Mouse (Mus musculus): ENCODE measurements at regions not wholly inside any gene's neighbourhood (a gene's known extent, or its start where the extent isn't known, plus 50 kb on each side); places are given as distances from the start of the nearest gene placed in this dataset.
A peak's percentile ranks its signal among the peaks of the same experiment; 100 is the strongest.

DNA sequence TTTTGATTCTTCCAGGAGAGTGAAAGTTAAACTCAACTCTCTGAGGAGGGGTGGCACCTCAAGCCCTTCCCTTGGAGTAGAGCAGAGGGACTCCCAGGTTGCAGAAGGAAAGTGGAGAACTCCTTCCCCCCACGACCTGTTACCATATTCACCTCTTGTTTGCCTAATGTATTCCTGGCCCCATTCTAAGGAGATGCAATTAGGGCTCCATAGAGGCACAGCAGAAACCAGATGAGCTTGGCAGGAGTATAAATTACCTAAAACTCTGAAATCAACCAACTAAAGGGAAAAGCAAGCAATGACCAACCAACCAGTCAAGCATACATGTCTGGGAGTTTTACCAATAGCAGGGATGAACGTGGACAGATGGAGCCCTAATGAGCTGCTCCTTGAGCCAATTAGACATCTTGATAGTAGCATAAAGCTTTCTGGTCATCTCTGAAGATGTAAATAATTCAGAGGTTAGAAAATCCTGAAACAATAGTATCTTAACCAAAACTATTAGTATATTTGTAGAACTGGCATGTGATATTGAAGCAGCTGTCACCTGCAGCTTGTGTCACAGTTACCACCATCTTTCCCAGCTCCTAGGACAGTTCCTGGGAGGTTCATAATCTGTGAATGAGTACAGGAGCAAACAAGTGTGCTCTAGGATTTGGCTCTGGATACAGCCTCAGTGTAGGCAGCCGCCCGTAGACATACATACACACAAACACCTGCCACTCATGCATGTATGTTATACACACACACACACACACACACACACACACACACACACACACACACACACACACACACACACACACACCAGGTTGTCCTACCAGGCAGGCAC lies 145.7 kb upstream of the 4930535I16Rik start:
- no peak for DNase-seq (ENCODE audit: extremely low spot score in 1 of 2, low spot score in 2 of 2)
- intact Hi-C loops (cut with DNase I), result no loop called here

GRCm38 (mm10) chr4:124057607-124058006 lies 139.8 kb upstream of the 4930535I16Rik start:
- intact Hi-C loops (cut with DNase I), result no loop called here
- no peak for DNase-seq (ENCODE audit: extremely low spot score in 1 of 2, low spot score in 2 of 2)

DNA sequence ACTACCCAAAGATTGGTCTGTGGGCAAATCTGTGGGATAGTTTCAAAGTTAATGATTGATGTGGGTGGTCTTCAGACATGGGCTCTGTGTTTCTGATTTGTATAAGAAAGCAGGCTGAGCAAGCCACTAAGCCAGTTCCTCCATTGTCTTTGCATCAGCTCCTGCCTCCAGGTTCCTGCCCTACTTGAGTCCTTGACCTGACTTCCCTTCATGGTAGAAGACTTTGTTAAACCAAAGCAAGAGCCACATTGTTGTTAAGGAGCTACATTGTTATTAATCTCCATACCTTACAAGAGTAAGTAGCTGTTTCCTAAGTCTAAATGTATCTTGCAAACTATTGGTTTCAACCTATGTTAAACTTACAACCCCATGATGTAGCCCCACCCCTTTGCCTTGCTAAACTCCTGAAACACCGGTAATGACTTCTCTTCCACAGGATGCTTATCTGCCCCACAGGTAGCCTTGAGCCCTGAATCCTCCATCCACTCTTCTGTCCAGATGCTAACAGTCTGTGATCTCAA lies 136.5 kb upstream of the 4930535I16Rik start:
- intact Hi-C loops (cut with DNase I), result no loop called here
- DNase-seq (ENCODE audit: extremely low spot score in 1 of 2, low spot score in 2 of 2), result no peak

- intact Hi-C loops (cut with DNase I), result no loop called here
- DNase-seq (ENCODE audit: extremely low spot score in 1 of 2, low spot score in 2 of 2), result no peak
Observed at GRCm38 (mm10) chr4:124053340-124054038, 135.7 kb upstream of the 4930535I16Rik start.

DNA sequence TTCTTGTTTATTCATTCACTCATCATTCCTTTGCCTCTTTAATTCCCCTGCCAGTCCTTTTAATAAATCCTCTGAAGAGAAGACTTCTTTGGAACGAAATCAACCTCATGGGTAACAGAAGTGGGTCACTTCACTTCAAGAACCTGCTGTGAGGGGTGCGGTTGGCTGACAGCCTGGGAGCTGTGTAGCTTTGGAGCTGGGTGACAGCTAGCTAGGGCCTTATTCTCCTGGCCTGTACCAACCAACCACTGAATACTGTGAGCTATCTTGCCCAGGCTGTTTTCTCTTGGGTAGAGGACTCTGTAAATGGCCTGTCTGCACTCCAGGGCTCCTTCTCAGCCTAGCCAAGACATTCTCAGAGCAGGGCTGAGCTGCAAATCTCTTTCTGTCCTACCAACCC lies 134.6 kb upstream of the 4930535I16Rik start:
- intact Hi-C loops (cut with DNase I), result no loop called here
- DNase-seq (ENCODE audit: extremely low spot score in 1 of 2, low spot score in 2 of 2), result peak in 1 of 2 experiments; percentile 51

- DNase-seq (ENCODE audit: extremely low spot score in 1 of 2, low spot score in 2 of 2), result peak in 1 of 2 experiments; percentile 8
- intact Hi-C loops (cut with DNase I), result no loop called here
Observed at GRCm38 (mm10) chr4:124048348-124048831, 130.6 kb upstream of the 4930535I16Rik start.

DNA sequence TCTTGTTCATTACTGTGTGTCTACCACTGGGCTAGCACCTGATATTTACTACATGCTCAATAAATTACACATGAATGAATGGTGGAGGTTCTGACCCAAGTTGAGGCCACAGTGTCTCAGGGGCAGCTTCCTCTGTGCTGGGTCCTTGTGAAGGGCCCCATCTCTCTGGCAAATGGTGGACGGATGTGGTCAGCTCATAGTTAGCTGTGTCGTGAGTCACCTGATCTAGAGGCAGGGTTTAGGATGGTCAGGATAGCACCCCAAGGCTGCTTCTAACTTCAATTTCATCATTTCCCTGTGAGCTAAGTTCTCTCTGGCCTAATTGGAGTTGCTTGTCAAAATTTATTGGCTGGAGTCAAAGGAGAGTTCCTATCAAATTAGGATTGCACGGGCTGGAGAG lies 130.1 kb upstream of the 4930535I16Rik start:
- intact Hi-C loops (cut with DNase I), result no loop called here
- no peak for DNase-seq (ENCODE audit: extremely low spot score in 1 of 2, low spot score in 2 of 2)

DNA sequence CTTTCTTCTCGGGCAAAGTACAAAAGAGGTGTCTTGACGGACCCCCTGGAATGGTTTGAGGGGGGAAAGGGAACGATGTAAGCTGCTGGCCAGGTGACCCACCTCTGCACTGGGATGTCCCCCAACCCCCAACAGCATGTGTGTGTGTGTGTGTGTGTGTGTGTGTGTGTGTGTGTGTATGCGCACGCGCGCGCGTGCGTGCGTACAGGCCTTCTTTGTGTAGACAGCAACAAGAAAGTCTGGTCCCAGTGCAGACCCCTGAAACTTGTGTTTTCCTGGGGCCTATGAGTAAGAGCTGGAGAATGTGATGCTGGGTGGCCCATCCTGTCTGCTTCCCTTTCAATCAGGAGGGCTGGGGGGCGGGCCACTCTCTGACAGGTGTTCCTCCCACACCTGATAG lies 118.7 kb upstream of the 4930535I16Rik start:
- no peak for DNase-seq (ENCODE audit: extremely low spot score in 1 of 2, low spot score in 2 of 2)

DNA sequence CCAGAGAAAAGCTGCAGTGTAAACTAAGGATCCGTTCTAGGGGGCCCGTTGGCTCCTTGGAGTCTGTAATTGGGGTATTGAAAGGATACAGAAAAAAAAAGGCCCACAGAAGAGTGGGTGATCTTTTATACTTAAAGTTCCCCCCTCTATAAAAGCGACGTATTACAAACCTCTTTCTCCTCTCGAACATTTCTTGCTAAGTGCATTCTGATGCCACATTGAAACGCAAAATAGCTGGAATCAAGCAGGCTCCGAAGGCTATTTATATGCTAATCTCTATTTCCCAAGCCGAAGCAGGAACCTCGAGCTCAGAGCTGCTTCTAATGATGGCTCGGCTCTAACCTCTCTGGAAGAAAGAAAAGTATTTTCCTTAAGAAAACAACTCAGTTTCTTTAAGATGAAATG lies 117.8 kb upstream of the 4930535I16Rik start:
- peak in 1 of 2 experiments; percentile 27 for DNase-seq (ENCODE audit: extremely low spot score in 1 of 2, low spot score in 2 of 2)
- intact Hi-C loops (cut with DNase I), result no loop called here

More for the DNA sequence above, 118.7 kb upstream of the 4930535I16Rik start:
- intact Hi-C loops (cut with DNase I), result no loop called here

GRCm38 (mm10) chr4:124035192-124035591 lies 117.4 kb upstream of the 4930535I16Rik start:
- intact Hi-C loops (cut with DNase I), result no loop called here
- DNase-seq (ENCODE audit: extremely low spot score in 1 of 2, low spot score in 2 of 2), result peak; percentile 60 to 63

DNA sequence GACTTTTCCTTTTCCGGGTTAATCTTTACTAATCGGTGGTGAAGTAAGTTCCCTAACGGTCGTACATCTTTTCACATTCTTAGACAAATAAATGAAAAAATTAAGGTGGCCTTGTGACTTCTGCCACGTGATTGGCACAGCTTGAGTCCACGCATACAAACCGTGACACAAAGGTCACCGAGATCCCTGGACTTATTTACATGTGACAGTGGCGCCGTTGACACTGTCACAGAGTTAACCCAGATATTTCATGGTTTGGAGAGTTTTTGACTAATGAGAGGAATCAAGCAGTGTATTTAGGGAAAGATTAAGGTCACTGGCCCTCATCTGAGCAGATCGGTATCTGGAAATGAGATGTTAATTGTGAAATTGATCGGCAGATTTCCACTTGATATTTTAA lies 110.2 kb upstream of the 4930535I16Rik start:
- DNase-seq (ENCODE audit: extremely low spot score in 1 of 2, low spot score in 2 of 2), result no peak
- intact Hi-C loops (cut with DNase I), result no loop called here

DNA sequence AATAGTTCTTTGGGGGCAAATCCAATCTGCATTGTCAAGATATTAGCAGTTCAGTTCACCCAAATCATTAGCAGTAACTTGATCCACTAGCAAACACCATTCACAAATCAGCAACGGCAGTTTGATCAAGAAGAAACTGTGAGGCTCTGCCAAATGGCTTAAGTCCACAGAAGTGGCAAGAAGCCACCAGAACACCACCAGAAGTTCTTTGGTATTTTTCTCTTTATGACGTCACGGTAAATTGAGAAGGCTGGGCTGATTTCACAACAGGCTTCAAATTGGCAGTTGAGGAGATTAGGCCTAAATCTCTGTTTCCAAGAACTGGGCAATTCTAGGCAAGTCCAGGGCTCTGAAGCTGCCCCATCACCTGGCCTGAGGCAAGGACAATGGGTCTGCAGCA lies 98.6 kb upstream of the 4930535I16Rik start:
- no peak for DNase-seq (ENCODE audit: extremely low spot score in 1 of 2, low spot score in 2 of 2)
- intact Hi-C loops (cut with DNase I), result no loop called here

GRCm38 (mm10) chr4:124015323-124015722 lies 97.5 kb upstream of the 4930535I16Rik start:
- intact Hi-C loops (cut with DNase I), result no loop called here
- DNase-seq (ENCODE audit: extremely low spot score in 1 of 2, low spot score in 2 of 2), result no peak

DNA sequence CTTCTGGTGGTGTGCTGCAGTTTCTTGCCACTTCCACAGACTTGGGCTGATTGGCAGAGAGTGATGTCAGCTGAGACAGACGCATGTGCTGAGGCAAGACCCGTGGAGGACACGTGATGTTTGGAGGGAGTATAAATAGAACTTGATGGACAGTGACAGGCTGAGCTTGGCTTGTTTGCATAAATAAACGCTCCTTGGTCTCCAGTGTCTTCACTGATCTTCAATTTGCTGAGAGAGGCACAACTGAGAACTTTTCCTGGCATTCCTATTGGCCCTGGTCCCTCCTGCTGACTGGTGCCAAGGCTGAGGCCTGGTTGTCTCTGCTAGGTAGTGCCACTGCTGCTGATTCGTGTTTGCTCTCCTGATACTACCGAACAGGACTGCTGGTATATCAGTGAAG lies 94.6 kb upstream of the 4930535I16Rik start:
- DNase-seq (ENCODE audit: extremely low spot score in 1 of 2, low spot score in 2 of 2), result no peak
- intact Hi-C loops (cut with DNase I), result no loop called here

GRCm38 (mm10) chr4:124008725-124009124 lies 90.9 kb upstream of the 4930535I16Rik start:
- DNase-seq (ENCODE audit: extremely low spot score in 1 of 2, low spot score in 2 of 2), result no peak
- intact Hi-C loops (cut with DNase I), result no loop called here

GRCm38 (mm10) chr4:124005626-124006315 lies 87.9 kb upstream of the 4930535I16Rik start:
- no peak for DNase-seq (ENCODE audit: extremely low spot score in 1 of 2, low spot score in 2 of 2)
- intact Hi-C loops (cut with DNase I), result no loop called here

- no peak for DNase-seq (ENCODE audit: extremely low spot score in 1 of 2, low spot score in 2 of 2)
- intact Hi-C loops (cut with DNase I), result no loop called here
Observed at GRCm38 (mm10) chr4:124002760-124003159, 84.9 kb upstream of the 4930535I16Rik start.

DNA sequence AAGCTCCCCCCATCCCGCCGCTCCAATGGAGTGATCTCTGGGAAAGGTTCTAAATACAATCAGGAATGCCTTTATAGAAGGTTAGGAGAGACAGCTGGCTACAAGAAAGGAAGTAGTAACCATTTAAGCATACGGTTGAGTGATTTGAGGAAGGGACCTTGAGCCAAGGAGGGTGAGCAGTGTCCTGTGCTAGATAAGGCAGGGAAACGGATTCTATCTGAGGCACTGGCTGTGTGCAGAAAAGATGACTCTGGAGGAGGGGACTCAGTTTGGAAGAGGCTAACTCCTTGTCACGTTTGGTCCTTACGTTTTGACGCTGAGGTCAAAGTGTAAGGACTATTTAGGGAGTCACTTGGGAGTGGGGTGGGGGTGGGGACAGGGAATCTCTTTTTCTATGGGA lies 84.3 kb upstream of the 4930535I16Rik start:
- no peak for DNase-seq (ENCODE audit: extremely low spot score in 1 of 2, low spot score in 2 of 2)
- intact Hi-C loops (cut with DNase I), result no loop called here

DNA sequence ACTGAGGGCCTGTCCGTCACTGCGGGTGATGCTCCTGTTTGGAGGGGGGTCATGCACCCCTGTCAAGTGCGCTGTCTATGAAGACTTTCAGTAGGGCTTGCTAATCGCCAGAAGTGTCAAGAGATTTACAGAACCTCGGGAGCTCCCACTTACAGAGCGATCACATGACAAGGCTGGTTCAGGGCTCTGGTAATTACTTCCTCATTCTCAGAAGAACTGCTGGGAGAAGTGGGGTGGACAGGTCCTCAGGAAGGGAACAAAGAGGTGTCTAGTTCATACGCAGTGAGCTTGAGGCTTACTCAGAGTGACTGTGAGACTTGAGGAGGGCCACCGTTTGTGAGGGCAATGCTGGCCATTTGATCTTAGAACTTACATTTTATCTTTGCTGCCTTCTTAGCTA lies 78.0 kb upstream of the 4930535I16Rik start:
- intact Hi-C loops (cut with DNase I), result no loop called here

More for the DNA sequence above, 78.0 kb upstream of the 4930535I16Rik start:
- DNase-seq (ENCODE audit: extremely low spot score in 1 of 2, low spot score in 2 of 2), result no peak

Data from left cerebral cortex, postnatal 10 days (tissue).